Mouse (Mus musculus): ENCODE measurements around the gene Xylt2. TPM values are rescaled to one million over a fixed set of nuclear protein-coding genes. Genes with fewer than 3 reads are reported as not detected.
"Not testable (repeated sequence)": the region's sequence is repeated elsewhere in the genome, so short reads cannot be mapped to it uniquely, and the experiment has no call there.

Xylt2 gene
- polyA plus RNA-seq, 1 experiment from 2014 or later = 19.5 TPM

DNA sequence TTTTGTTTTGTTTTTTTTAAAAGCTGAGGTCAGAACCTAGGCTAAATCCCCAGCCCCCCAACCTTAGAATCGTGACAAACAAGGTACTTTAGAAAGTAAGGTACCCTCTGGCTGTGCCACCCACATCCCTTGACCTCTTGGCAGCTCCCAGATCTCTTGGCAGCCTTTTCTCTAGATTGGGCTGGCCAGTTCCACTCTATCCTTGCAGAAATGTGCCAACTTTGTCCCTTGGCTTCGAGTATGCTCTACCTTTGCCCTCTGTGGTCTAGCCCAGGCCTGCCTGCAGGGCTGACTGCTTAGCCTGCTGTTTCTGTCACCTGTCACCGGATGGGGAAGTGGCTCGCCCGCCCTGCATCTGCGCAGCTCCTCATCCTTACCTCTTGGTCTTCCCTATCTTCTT lies 12.0 kb downstream of the Xylt2 start:
- no peaks in the 10 kb centered on the region for H3K9me3 ChIP-seq
- no peaks in the 10 kb centered on the region for H3K27me3 ChIP-seq (replicated peaks)
- no peak for ATAC-seq (ENCODE audit: low FRiP score, low read depth)
- H3K4me1 ChIP-seq = no peaks in the 10 kb centered on the region
- H3K9ac ChIP-seq = no peak overlapping the region
- WGBS = 94% methylated on average over 6 of the region's 6 CpGs
- peaks cover 90% of the 10 kb centered on the region for H3K36me3 ChIP-seq
- no peak overlapping the region for H3K4me2 ChIP-seq (replicated peaks)
- H3K4me3 ChIP-seq = no peak overlapping the region
- no peak overlapping the region for H3K27ac ChIP-seq

DNA sequence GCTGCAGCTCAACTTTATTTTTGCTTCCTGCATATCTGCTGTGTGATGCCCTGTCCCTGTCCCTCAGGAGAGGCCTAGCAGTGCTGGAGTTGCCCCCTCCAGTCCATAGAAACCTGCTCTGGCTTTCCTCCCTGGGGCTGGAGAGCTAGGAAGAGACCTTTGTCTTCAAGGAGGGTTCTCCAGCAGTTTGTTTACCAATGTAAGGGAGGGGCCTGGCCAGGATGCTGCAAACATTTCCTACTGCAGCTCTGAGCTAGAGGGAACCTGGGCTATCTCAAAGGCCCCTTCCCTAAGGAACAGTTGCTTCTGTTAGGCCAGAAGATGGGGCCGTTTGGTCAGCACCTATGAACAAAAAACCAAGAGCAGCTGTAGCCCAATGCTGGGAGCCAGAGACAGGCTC lies 16.0 kb downstream of the Xylt2 start:
- no peak overlapping the region for H3K4me3 ChIP-seq
- H3K4me2 ChIP-seq (replicated peaks) = no peak overlapping the region
- H3K27ac ChIP-seq = no peak overlapping the region
- no peaks in the 10 kb centered on the region for H3K9me3 ChIP-seq
- H3K9ac ChIP-seq = no peak overlapping the region
- H3K36me3 ChIP-seq = peaks cover 78% of the 10 kb centered on the region
- no peaks in the 10 kb centered on the region for H3K27me3 ChIP-seq (replicated peaks)
- ATAC-seq (ENCODE audit: low FRiP score, low read depth) = no peak
- H3K4me1 ChIP-seq = no peaks in the 10 kb centered on the region
- 63% methylated on average over 1 of the region's 1 CpGs for WGBS

DNA sequence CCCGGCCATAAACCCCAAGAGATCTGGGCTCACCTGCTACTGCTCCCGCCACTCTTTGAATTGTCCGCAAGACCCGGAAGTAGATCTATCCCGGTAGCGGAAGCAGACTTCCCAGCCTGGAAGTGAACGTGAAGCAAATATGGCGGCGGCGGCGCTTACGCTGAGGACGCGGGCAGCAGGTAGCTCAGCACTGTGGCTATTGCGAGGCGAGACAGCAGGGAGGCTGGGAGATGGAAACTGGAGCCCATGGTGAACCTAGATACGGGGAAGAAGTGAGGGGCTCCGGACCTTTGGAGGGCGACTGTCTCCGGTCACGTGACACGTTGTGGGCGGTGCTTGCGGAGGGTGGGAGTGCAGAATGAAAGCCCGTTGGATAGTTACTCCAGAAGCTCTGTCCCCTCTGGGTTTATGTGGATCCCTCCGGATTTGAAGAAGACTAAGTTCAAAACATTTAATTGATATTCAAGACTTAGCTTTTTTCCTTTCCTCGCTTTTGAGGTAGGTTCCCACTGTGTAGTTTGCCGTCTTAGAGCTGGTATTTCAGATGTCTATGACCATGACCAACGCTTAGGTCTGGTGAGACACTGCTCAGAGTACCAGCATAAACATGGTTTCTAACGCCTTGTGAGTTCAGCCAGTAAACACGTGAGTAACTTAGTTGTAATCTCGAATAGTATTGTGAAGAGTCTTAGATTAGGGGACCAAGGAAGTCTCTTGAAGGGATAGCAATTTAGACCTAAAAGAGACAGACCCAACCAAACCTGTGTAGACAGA lies 23.5 kb downstream of the Xylt2 start, which contains the start of the genes Mrpl27 and Eme1:
Gene Mrpl27, plus strand, starts transcription at position 105 of the 774 bp plus-strand sequence.
Gene Eme1, minus strand, starts transcription at position 302 of the 774 bp plus-strand sequence.
- Histone ChIP-seq H3K4me3 (peak within 1 kb of the TSS; percentile 60), H3K36me3 (peaks cover 30% of the 10 kb centered on the region), H3K9ac (peak within 1 kb of the TSS; percentile 57), H3K27me3 (replicated peaks) (no peaks in the 10 kb centered on the region), H3K4me2 (replicated peaks) (peak within 1 kb of the TSS; percentile 77), H3K4me1 (peaks cover 10% of the 10 kb centered on the region), H3K27ac (peak within 1 kb of the TSS; percentile 82; the same call in 1 of the 2 replicates), H3K9me3 (no peaks in the 10 kb centered on the region)
- WGBS = 1% methylated on average over 32 of the region's 32 CpGs
- peak; percentile 89 for ATAC-seq (ENCODE audit: low FRiP score, low read depth)

DNA sequence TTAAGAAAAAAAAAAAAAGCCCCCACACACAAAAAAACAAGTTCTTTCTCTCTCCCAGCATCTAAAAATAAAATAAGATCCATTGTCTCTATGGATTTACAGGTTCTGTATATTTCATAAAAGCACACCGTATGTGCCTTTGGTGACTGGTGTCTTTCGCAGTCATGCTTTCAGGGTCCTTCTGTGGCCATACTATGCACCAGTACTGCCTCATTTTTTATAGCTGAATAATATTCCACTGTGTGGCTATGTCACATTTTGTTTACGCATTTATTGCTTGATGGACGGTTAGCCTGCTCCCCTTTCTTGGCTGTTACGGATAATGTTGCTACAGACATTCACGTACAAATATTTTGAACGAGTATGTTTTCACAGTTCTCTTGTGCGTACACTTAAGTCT lies 24.3 kb downstream of the Xylt2 start:
- Histone ChIP-seq H3K4me2 (replicated peaks) (peak overlapping the region; percentile 77), H3K36me3 (peaks cover 27% of the 10 kb centered on the region)
- ATAC-seq (ENCODE audit: low FRiP score, low read depth) = no peak

DNA sequence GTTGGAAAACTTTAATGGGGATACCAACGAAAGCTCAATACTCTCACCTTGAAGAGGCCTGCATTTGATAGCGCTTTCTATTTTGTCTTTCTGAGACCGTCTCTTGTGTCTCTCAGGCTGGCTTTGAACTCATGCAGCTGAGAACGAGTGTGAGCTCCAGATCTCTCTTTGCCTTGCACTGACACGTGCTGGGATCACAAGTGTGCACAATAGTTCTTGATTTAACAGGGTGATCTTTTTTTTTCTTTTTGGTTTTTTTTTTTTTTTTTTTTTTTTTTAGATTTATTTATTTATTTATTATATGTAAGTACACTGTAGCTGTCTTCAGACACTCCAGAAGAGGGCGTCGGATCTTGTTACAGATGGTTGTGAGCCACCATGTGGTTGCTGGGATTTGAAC lies 26.1 kb downstream of the Xylt2 start:
- not testable (repeated sequence) for H3K4me2 ChIP-seq (replicated peaks); H3K4me3 ChIP-seq; H3K9me3 ChIP-seq; H3K9ac ChIP-seq; H3K27ac ChIP-seq; H3K27me3 ChIP-seq (replicated peaks); ATAC-seq (ENCODE audit: low FRiP score, low read depth)
- H3K4me1 ChIP-seq = peaks cover 10% of the 10 kb centered on the region
- peaks cover 37% of the 10 kb centered on the region for H3K36me3 ChIP-seq
- WGBS = 96% methylated on average over 7 of the region's 7 CpGs

More for the DNA sequence above, 24.3 kb downstream of the Xylt2 start:
- no peaks in the 10 kb centered on the region for H3K9me3 ChIP-seq
- peak overlapping the region; percentile 60 for H3K4me3 ChIP-seq
- no peak overlapping the region for H3K27ac ChIP-seq
- 52% methylated on average over 8 of the region's 8 CpGs for WGBS
- H3K27me3 ChIP-seq (replicated peaks) = no peaks in the 10 kb centered on the region
- H3K9ac ChIP-seq = no peak overlapping the region
- peaks cover 10% of the 10 kb centered on the region for H3K4me1 ChIP-seq

DNA sequence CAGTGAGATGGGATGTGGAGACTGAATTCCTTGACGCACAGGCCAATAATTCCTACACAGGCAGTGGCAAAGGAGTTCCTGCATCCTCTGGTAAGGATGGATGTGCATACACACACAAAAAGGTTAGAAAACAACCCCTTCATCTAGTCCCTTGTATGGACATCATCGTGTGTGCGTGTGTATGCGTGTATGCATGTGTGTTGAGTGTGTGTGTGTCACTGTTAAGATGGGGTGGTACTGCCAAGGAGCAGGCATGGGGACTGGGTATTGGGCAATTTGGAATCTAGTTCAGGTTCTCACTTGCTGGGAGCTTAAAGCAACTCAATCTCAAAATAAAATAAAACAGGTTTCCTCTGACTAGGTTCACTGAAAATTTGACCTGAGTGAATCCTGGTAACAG lies 30.9 kb downstream of the Xylt2 start:
- Histone ChIP-seq H3K4me2 (replicated peaks) (no peak overlapping the region), H3K9ac (no peak overlapping the region), H3K4me1 (no peaks in the 10 kb centered on the region), H3K27ac (no peak overlapping the region), H3K9me3 (no peaks in the 10 kb centered on the region), H3K36me3 (peaks cover 84% of the 10 kb centered on the region), H3K27me3 (replicated peaks) (no peaks in the 10 kb centered on the region), H3K4me3 (no peak overlapping the region)
- no peak for ATAC-seq (ENCODE audit: low FRiP score, low read depth)
- 91% methylated on average over 4 of the region's 4 CpGs for WGBS

DNA sequence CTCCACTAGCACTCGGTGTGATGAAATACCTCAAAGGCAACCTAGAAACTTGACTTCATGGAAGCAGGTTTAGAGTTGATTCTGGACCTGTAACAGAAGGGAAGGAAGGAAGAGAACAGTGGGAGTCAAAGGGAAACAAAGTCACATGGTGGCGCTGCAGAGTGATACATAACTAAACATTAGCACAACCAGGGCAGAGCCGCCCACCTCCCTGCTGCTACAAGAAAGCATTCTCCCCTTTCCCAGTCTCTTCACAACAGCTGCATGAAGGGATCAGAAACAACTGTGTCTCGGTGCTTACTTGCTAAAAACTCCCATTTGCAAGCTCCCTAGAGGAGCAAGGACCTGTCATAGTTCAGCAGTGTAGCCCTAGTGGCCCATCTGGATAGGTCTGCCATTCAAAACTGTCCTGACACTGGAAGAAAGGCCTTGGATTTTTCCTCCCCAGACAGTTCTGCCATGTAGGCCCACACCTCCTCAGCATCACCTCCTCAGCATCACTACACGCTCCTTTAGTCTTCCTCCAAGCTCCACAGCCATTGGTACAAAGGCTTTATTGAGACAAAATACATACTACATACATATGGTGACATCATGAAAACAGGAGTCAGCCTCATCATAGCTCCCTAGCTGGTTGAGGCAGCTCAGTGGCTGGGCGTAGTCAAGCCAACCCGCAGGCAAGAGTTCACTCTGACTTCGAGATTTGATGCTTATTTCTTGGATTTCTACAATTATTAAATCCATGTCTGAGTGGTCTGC lies 32.7 kb downstream of the Xylt2 start:
- H3K9me3 ChIP-seq = no peaks in the 10 kb centered on the region
- no peak overlapping the region for H3K4me2 ChIP-seq (replicated peaks)
- ATAC-seq (ENCODE audit: low FRiP score, low read depth) = no peak
- H3K4me3 ChIP-seq = no peak overlapping the region
- 91% methylated on average over 8 of the region's 8 CpGs for WGBS
- H3K27me3 ChIP-seq (replicated peaks) = no peaks in the 10 kb centered on the region
- peaks cover 90% of the 10 kb centered on the region for H3K36me3 ChIP-seq
- no peak overlapping the region for H3K9ac ChIP-seq
- H3K4me1 ChIP-seq = no peaks in the 10 kb centered on the region
- H3K27ac ChIP-seq = no peak overlapping the region

DNA sequence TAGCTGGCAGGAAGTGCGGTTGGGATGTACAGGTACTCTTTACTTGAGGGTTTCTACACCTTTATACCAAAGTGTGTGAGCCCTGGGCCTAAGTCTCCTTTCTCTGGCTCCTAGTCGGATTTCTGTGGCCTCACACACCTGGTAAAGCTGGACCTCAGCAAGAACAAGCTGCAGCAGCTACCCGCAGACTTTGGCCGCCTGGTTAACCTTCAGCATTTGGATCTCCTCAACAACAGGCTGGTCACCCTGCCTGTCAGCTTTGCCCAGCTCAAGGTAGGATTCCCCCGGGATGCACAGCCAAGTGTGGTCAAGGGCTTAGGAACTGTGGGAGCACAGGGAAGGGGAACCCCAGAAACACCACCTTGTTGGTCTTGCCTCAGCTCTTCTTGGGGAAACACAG lies 42.9 kb downstream of the Xylt2 start:
- no peak for ATAC-seq (ENCODE audit: low FRiP score, low read depth)
- WGBS = 93% methylated on average over 5 of the region's 5 CpGs
- Histone ChIP-seq H3K4me1 (peaks cover 10% of the 10 kb centered on the region; the same call in 1 of the 2 replicates), H3K27ac (no peak overlapping the region), H3K9ac (no peak overlapping the region), H3K36me3 (peaks cover 75% of the 10 kb centered on the region), H3K4me3 (no peak overlapping the region), H3K9me3 (no peaks in the 10 kb centered on the region), H3K4me2 (replicated peaks) (no peak overlapping the region), H3K27me3 (replicated peaks) (no peaks in the 10 kb centered on the region)

DNA sequence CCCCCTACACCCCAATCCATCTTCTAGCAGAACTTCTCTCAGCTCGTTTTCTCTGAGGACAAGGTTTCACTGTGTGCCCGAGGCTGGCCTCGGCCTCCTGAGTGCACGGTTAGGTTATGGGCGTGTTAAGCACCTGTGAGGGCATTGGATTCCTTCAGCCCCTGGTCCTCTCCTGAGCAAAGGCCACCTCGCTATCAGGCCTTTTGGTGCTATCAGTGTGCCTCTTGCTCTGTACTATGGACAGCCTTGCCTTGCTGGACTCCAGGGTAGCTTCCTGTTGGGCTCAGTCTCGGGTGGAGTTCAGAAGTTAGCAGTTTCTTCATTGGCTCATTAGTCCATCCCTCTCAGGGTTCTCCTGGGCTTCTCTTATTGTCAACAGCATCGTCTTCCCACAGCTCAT lies 44.3 kb downstream of the Xylt2 start:
- Histone ChIP-seq H3K4me3 (no peak overlapping the region), H3K9ac (no peak overlapping the region), H3K4me2 (replicated peaks) (no peak overlapping the region), H3K36me3 (peaks cover 62% of the 10 kb centered on the region), H3K9me3 (no peaks in the 10 kb centered on the region), H3K27ac (no peak overlapping the region), H3K4me1 (peaks cover 10% of the 10 kb centered on the region; the same call in 1 of the 2 replicates), H3K27me3 (replicated peaks) (no peaks in the 10 kb centered on the region)
- WGBS = 93% methylated on average over 8 of the region's 8 CpGs
- no peak for ATAC-seq (ENCODE audit: low FRiP score, low read depth)

DNA sequence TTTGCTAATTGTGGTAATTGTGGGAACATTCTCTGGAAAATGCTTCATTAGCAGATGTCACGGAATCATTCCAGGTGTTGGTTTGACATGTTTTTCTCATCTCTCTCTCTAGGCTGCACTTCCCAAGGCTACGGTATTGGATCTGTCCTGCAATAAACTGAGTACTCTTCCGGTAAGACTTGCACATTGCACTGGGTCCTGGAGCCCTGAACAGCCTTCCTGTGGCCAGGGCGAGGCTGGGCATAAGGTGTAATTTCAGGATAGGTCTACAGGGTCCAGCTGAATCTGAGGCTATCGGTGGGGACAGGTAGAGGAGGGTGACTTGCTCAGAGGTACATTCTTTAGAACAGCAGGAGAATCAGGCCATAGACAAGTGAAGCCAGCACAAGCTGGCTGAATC lies 45.3 kb downstream of the Xylt2 start:
- Histone ChIP-seq H3K4me3 (no peak overlapping the region), H3K9me3 (no peaks in the 10 kb centered on the region), H3K4me2 (replicated peaks) (no peak overlapping the region), H3K27me3 (replicated peaks) (no peaks in the 10 kb centered on the region), H3K27ac (no peak overlapping the region), H3K36me3 (peaks cover 51% of the 10 kb centered on the region), H3K9ac (no peak overlapping the region), H3K4me1 (peaks cover 10% of the 10 kb centered on the region; the same call in 1 of the 2 replicates)
- ATAC-seq (ENCODE audit: low FRiP score, low read depth) = no peak
- WGBS = 97% methylated on average over 5 of the region's 5 CpGs

DNA sequence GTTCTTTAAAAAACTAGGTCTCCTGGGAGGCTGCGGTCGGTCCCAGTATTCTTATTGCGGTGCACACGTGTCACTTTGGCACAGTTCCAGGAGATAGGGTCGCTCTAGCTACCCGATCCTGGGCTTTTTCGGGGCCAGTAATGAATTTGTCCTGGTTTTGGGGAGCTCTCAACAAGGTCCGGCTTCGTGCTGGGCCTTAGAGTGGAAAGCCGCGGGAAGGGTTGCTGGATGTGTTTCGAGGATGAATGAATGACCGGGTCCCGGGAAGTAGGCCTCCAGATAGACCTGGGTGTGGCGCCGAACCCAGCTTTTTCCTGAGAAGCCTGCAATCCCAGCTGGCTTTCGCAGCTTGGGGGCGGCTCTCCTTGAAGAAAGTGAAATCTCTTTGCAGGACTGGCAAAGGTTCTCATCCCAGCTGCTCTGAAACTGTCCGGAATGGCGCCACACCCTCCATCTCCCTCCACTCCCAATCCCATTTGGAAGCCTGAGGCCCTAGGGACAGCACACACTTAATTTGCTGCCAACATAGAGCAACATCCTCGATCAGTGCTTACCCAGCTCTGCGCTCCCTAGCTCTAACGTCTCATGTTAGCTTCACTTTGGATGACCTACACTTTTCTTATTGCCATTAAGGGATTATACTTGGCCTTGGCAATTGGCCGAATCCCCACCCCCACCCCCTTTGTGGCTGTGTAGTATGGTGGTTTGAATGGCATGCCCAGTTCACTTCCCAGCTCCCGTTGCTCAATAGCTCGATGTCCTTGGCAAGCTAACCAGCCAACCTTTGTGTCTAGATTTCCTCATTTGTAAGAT lies 46.9 kb downstream of the Xylt2 start:
- Histone ChIP-seq H3K4me3 (peak overlapping the region; percentile 92), H3K9ac (peak overlapping the region; percentile 88), H3K27me3 (replicated peaks) (no peaks in the 10 kb centered on the region), H3K4me1 (peaks cover 10% of the 10 kb centered on the region; the same call in 1 of the 2 replicates), H3K27ac (no peak overlapping the region), H3K4me2 (replicated peaks) (peak overlapping the region; percentile 87), H3K36me3 (peaks cover 36% of the 10 kb centered on the region), H3K9me3 (no peaks in the 10 kb centered on the region)
- ATAC-seq (ENCODE audit: low FRiP score, low read depth) = peak; percentile 17; the same call in 1 of the 2 replicates
- WGBS = 15% methylated on average over 26 of the region's 26 CpGs

DNA sequence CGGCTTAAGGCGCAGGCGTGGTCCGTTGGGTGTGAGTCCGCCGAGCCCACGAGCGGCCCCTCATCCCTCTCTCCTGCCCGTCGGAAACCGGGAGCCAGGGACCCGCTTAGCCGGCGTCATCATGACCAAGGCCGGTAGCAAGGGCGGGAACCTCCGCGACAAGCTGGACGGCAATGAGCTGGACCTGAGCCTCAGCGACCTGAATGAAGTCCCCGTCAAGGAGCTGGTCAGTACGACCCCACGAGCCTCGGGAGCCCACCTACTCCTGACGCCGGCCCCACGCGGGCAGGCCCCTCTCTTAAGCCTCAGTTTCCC lies 47.5 kb downstream of the Xylt2 start:
- Histone ChIP-seq H3K27me3 (replicated peaks) (no peaks in the 10 kb centered on the region), H3K36me3 (peaks cover 30% of the 10 kb centered on the region), H3K4me2 (replicated peaks) (peak overlapping the region; percentile 87), H3K4me1 (peaks cover 10% of the 10 kb centered on the region; the same call in 1 of the 2 replicates), H3K9ac (peak overlapping the region; percentile 88), H3K9me3 (no peaks in the 10 kb centered on the region), H3K4me3 (peak overlapping the region; percentile 92), H3K27ac (no peak overlapping the region)
- ATAC-seq (ENCODE audit: low FRiP score, low read depth) = peak; percentile 56
- WGBS = 0% methylated on average over 27 of the region's 28 CpGs
